Mouse (Mus musculus): Measurements from ENCODE around the gene Cyp2b23. TPM values are rescaled to one million over a fixed set of nuclear protein-coding genes. Genes with fewer than 3 reads are reported as not detected.
"Not testable (repeated sequence)": the region's sequence is repeated elsewhere in the genome, so short reads cannot be mapped to it uniquely, and the experiment has no call there.

The Cyp2b23 gene
- not detected for total RNA-seq (2021)

GRCm38 (mm10) chr7:26686337-26686736 lies at the start of gene Cyp2b23:
TSS of gene Cyp2b23 (minus strand) at chr7:26686437.
- DNase-seq (ENCODE audit: low spot score in 2 of 2) = no peak
- intact Hi-C loops (cut with DNase I) = no loop called here

GRCm38 (mm10) chr7:26711061-26711460 lies 24.8 kb upstream of the Cyp2b23 start:
- no peak for DNase-seq (ENCODE audit: low spot score in 2 of 2)
- intact Hi-C loops (cut with DNase I) = no loop called here

GRCm38 (mm10) chr7:26707061-26707460 lies 20.8 kb upstream of the Cyp2b23 start:
- intact Hi-C loops (cut with DNase I) = no loop called here
- no peak for DNase-seq (ENCODE audit: low spot score in 2 of 2)

- intact Hi-C loops (cut with DNase I); DNase-seq (ENCODE audit: low spot score in 2 of 2): not testable (repeated sequence)
Observed at GRCm38 (mm10) chr7:26706191-26706590, 20.0 kb upstream of the Cyp2b23 start.

- DNase-seq (ENCODE audit: low spot score in 2 of 2) = no peak
- intact Hi-C loops (cut with DNase I) = no loop called here
Observed at GRCm38 (mm10) chr7:26700151-26700550, 13.9 kb upstream of the Cyp2b23 start.

- no peak for DNase-seq (ENCODE audit: low spot score in 2 of 2)
- intact Hi-C loops (cut with DNase I) = no loop called here
Observed at GRCm38 (mm10) chr7:26685713-26686112, 524 bp downstream of the Cyp2b23 start.

GRCm38 (mm10) chr7:26667466-26667865 lies 18.8 kb downstream of the Cyp2b23 start:
- DNase-seq (ENCODE audit: low spot score in 2 of 2); intact Hi-C loops (cut with DNase I): not testable (repeated sequence)

GRCm38 (mm10) chr7:26666011-26666410 lies 20.2 kb downstream of the Cyp2b23 start:
- intact Hi-C loops (cut with DNase I) = no loop called here
- no peak for DNase-seq (ENCODE audit: low spot score in 2 of 2)

- DNase-seq (ENCODE audit: low spot score in 2 of 2); intact Hi-C loops (cut with DNase I): not testable (repeated sequence)
Observed at GRCm38 (mm10) chr7:26618364-26618763, 67.9 kb downstream of the Cyp2b23 start, which contains the start of gene Vmn1r185. TSS of gene Vmn1r185 (minus strand) at chr7:26618464.

Other genes with a start within 250 kb of the Cyp2b23 start
- gene Nlrp9a, start 151.4 kb downstream of the Cyp2b23 start, total RNA-seq (2021) = not detected
- not detected for gene Vmn1r185, start 68.0 kb downstream of the Cyp2b23 start, total RNA-seq (2021)
- not detected for gene Cyp2b19, start 70.7 kb upstream of the Cyp2b23 start, total RNA-seq (2021)
- not detected for gene Cyp2g1, start 122.5 kb upstream of the Cyp2b23 start, total RNA-seq (2021)
- not detected for gene Cyp2a5, start 148.9 kb upstream of the Cyp2b23 start, total RNA-seq (2021)